Mouse (Mus musculus) hindbrain, embryonic 13.5 days (tissue): ENCODE results near the gene Zan. TPM values are rescaled to one million over a fixed set of nuclear protein-coding genes. Genes with fewer than 3 reads are reported as not detected.
"Not testable (repeated sequence)": the region's sequence is repeated elsewhere in the genome, so short reads cannot be mapped to it uniquely, and the experiment has no call there.

Source experiments
- ATAC-seq: fragments of 200-750 bp; cut with Nextera tagmentation; 2 replicates; pipeline ENCODE4 v1.8.0; 2017; ENCODE audit warnings: moderate TSS enrichment; ENCODE audit not compliant: low FRiP score
- H3K27ac ChIP-seq: fragments of 300-500 bp; sonication (generic); 2 replicates; pipeline ENCODE4 v1.5.1; 2015; ENCODE audit warnings: inconsistent platforms, mild to moderate bottlenecking, moderate library complexity
- H3K27me3 ChIP-seq: fragments of 300-500 bp; sonication (generic); 2 replicates; pipeline ENCODE4 v1.6.1; 2015; ENCODE audit warnings: mild to moderate bottlenecking, inconsistent platforms
- H3K36me3 ChIP-seq: fragments of 300-500 bp; sonication (generic); 2 replicates; pipeline ENCODE4 v1.6.1; 2015; ENCODE audit warnings: mild to moderate bottlenecking, inconsistent platforms
- H3K4me1 ChIP-seq: fragments of 300-500 bp; sonication (generic); replicated peaks from 2 replicates; pipeline ENCODE4 v1.6.1; 2015; ENCODE audit warnings: inconsistent platforms
- H3K4me2 ChIP-seq: fragments of 300-500 bp; sonication (generic); 2 replicates; pipeline ENCODE4 v1.6.1; 2015; ENCODE audit warnings: inconsistent platforms, mild to moderate bottlenecking, moderate library complexity
- H3K4me3 ChIP-seq: fragments of 300-500 bp; sonication (generic); 2 replicates; pipeline ENCODE4 v1.5.1; 2015; ENCODE audit warnings: mild to moderate bottlenecking, inconsistent platforms
- H3K9ac ChIP-seq: fragments of 300-500 bp; sonication (generic); 2 replicates; pipeline ENCODE4 v1.6.1; 2015; ENCODE audit warnings: mild to moderate bottlenecking, inconsistent platforms
- H3K9me3 ChIP-seq: fragments of 300-500 bp; sonication (generic); 2 replicates; pipeline ENCODE4 v1.6.1; 2016; ENCODE audit warnings: inconsistent platforms
- WGBS: fragments of 180-500 bp; shearing (Covaris S2); methylation state at CpG from one replicate; pipeline ENCODE4 v1.1.7; 2015; 5-methylcytosine and 5-hydroxymethylcytosine counted together
- polyA plus RNA-seq: library from polyadenylated mRNA; unstranded; fragments of >200 nt; fragmentation: Nextera tagmentation; extraction: Ambion mirVana; gene quantifications from 2 replicates; pipeline ENCODE4 v1.2.1, GENCODE M21; 2015

Zan gene
- polyA plus RNA-seq, 1 experiment from 2014 or later: 0.08 TPM

DNA sequence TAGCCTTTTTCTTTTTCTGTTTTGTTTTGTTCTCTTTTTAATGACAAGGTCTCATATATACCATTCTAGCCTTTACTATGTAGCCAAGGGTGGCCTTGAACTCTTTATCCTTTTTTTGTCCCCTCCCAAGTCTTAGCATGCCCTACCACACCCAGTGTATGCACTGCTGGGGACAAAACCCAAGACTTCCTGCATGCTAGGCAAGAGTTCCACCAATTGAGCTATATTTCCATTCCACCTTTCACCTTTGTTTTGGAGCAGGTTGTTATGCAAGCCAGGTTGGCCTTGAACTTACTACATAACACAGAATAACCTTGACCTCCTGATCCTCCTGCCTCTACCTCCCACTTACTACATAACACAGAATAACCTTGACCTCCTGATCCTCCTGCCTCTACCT is 31.3 kb downstream of the Zan start:
- Histone ChIP-seq H3K27me3 (no peaks in the 10 kb centered on the region), H3K27ac (no peak overlapping the region), H3K4me3 (no peak overlapping the region), H3K9me3 (no peaks in the 10 kb centered on the region), H3K36me3 (no peaks in the 10 kb centered on the region), H3K9ac (no peak overlapping the region), H3K4me1 (no peaks in the 10 kb centered on the region), H3K4me2 (no peak overlapping the region)
- ATAC-seq: no peak

DNA sequence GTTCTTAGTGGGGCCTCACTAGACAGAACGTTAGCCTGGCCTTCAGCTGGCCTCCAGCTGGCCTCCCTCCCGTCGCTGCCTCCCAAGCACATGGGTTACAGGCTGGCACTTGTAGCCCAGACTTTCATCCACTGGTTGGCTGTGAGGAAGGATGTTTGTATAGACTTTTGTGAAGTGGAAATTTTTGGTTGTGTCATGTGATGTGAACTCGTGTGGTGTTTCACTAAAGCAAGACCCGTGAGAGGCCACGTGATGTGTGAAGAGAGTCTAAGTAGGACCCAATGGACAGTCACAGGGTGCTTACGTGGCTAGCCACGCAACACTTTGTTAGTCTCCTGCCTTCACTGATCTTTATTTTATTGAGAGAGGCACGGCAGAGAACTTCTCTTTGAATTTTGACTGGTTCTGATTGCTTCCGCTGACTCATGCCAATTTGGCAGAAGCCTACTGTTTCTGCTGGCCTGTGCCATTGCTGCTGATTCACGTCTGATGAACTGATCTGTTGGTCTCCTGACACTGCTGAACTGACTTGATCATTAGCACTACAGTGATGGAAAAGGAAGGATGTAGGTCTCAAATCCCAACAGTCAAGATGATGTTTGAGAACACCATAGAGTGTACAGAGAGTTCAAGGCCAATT is 36.5 kb downstream of the Zan start:
- Histone ChIP-seq H3K36me3 (no peaks in the 10 kb centered on the region), H3K9me3 (no peaks in the 10 kb centered on the region), H3K27ac (no peak overlapping the region), H3K4me2 (no peak overlapping the region), H3K9ac (no peak overlapping the region), H3K4me1 (no peaks in the 10 kb centered on the region), H3K27me3 (0 out of 2 replicates have a peak, but pooled peaks cover 3% of the 10 kb centered on the region), H3K4me3 (no peak overlapping the region)
- no peak for ATAC-seq
- 85% methylated on average over 11 of the region's 11 CpGs for WGBS

DNA sequence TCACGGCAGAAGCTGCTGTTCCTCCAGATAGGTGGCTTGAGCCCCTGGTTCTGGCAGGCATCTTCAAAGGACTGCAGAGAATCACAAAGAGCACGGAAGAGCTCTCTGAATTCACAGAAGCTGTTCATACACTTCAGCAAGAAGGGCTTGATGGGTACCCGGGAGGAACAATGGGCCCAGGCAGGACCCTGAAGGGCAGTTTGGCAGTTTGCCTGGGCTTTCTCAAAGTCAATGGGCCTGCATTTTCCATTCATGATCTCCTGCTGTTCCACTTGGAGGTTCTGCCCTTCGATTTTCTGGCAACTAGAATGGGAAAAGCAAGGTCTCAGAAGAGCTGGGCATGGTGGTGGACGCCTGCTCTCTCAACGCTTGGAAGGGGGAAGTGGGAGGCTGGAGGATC is 43.0 kb downstream of the Zan start:
- Histone ChIP-seq H3K9ac (no peak overlapping the region), H3K4me3 (no peak overlapping the region), H3K36me3 (no peaks in the 10 kb centered on the region), H3K27ac (no peak overlapping the region), H3K4me2 (no peak overlapping the region), H3K9me3 (no peaks in the 10 kb centered on the region), H3K27me3 (0 out of 2 replicates have a peak, but pooled peaks cover 3% of the 10 kb centered on the region), H3K4me1 (peaks cover 5% of the 10 kb centered on the region; the same call in 1 of the 2 replicates)
- ATAC-seq: no peak
- 37% methylated on average over 6 of the region's 6 CpGs for WGBS

DNA sequence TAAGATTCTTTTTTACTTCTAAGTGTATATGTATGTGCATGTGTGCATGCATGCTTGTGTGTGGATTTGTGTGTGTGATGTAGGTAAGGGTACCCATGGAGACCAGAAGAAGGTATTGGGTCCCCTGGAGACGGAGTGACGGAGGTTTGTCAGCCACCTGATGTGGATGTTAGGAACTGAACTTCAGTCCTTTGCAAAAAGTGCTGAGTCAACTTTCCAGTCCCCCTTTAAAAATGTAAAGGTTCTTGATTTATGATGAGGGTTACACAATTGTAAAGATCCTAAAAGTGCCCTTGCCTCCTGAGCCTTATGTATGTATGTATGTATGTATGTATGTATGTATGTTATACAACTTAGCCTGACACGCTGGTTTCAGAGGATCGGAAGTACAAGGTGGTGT is 46.5 kb downstream of the Zan start:
- not testable (repeated sequence) for H3K4me2 ChIP-seq, H3K4me1 ChIP-seq, ATAC-seq, H3K27me3 ChIP-seq, H3K4me3 ChIP-seq, H3K27ac ChIP-seq, H3K9me3 ChIP-seq, H3K9ac ChIP-seq, H3K36me3 ChIP-seq
- 90% methylated on average over 4 of the region's 4 CpGs for WGBS

DNA sequence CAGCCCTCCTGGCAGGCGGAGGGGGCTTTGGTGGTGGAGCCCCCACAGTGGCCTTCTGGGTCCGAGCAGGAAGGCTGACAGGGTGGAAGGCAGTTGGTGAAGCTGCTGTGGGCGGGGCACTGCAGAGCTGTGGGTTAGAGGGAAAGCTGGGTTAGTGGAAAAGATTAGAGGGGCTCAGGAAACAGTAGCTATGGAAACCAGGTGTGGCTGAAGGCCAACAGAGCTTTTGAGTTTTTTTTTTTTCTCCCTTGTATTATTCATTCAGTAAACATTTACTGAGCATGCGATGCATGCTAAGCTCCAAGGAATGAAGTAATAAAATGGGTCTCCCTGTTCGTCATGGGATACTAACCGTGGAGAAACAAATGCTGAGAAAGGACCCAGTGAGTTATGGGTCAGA is 51.2 kb downstream of the Zan start:
- H3K4me3 ChIP-seq: no peak overlapping the region
- no peaks in the 10 kb centered on the region for H3K9me3 ChIP-seq
- no peak overlapping the region for H3K9ac ChIP-seq
- H3K4me2 ChIP-seq: no peak overlapping the region
- H3K36me3 ChIP-seq: no peaks in the 10 kb centered on the region
- no peaks in the 10 kb centered on the region for H3K27me3 ChIP-seq
- no peak for ATAC-seq
- no peaks in the 10 kb centered on the region; the same call in 1 of the 2 replicates for H3K4me1 ChIP-seq
- H3K27ac ChIP-seq: no peak overlapping the region
- WGBS: 75% methylated on average over 6 of the region's 6 CpGs

DNA sequence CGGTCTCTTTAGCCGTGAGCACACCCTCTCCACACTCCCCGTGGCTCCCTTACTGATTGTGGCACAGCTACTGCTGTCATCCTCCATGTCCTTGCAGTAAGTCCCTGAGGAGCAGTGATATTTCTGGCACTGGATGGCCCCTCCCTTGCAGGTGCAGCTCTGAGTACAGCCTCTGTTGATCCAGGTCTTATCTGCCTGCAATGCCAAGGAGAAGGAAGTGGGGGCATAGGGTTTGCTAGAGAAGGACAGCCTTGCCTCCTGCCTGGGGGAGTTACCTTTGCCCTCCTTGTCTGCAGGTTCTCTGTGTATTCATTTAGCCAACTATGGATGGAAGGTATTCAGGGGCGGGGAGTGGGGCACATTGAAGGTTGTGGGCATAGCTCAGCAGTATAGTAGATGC is 57.0 kb downstream of the Zan start:
- H3K4me2 ChIP-seq: no peak overlapping the region
- no peak overlapping the region for H3K4me3 ChIP-seq
- H3K27ac ChIP-seq: no peak overlapping the region
- H3K36me3 ChIP-seq: no peaks in the 10 kb centered on the region
- no peaks in the 10 kb centered on the region for H3K27me3 ChIP-seq
- no peak overlapping the region for H3K9ac ChIP-seq
- WGBS: 88% methylated on average over 4 of the region's 4 CpGs
- H3K4me1 ChIP-seq: no peaks in the 10 kb centered on the region
- H3K9me3 ChIP-seq: no peaks in the 10 kb centered on the region
- ATAC-seq: no peak

DNA sequence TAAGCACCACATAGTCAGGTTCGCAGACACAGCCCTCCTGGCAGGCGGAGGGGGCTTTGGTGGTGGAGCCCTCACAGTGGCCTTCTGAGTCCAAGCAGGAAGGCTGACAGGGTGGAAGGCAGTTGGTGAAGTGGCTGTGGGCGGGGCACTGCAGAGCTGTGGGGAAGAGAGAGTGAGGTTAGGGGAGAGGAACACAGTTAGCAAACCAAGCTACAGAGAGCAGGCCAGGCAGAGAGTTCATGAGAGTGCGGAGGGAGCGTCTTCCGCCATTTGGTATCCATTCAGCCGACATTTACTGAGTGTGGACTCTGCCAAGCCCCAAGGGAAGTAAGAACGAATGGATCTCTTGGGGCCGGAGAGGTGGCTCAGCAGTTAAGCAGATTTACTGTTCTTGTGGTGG is 57.8 kb downstream of the Zan start:
- Histone ChIP-seq H3K36me3 (no peaks in the 10 kb centered on the region), H3K4me2 (no peak overlapping the region), H3K4me1 (no peaks in the 10 kb centered on the region), H3K27ac (no peak overlapping the region), H3K27me3 (no peaks in the 10 kb centered on the region), H3K9me3 (no peaks in the 10 kb centered on the region), H3K4me3 (no peak overlapping the region), H3K9ac (no peak overlapping the region)
- no peak for ATAC-seq
- WGBS: 74% methylated on average over 9 of the region's 9 CpGs

DNA sequence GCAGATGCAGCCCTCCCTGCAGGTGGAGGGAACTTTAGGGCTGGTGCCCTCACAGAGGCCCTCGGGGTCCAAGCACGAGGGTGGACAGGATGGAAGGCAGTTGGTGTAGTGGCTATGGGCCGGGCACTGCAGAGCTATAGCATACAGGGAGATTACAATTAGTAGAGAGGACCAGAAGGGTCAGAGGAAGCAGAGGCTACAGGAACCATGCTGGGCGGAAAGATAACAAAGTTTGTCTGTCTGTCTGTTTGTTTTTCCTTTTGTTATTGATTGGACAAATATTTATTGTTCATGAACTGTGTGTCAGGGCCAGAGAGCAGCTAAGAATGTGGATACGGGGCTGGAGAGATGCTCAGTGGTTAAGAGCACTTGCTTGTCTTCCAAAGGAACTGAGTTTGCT is 62.6 kb downstream of the Zan start:
- H3K9me3 ChIP-seq: no peaks in the 10 kb centered on the region
- H3K27me3 ChIP-seq: no peaks in the 10 kb centered on the region
- no peaks in the 10 kb centered on the region for H3K4me1 ChIP-seq
- no peak overlapping the region for H3K4me2 ChIP-seq
- 58% methylated on average over 5 of the region's 5 CpGs for WGBS
- ATAC-seq: no peak
- H3K4me3 ChIP-seq: no peak overlapping the region
- H3K27ac ChIP-seq: no peak overlapping the region
- H3K9ac ChIP-seq: no peak overlapping the region
- no peaks in the 10 kb centered on the region for H3K36me3 ChIP-seq

DNA sequence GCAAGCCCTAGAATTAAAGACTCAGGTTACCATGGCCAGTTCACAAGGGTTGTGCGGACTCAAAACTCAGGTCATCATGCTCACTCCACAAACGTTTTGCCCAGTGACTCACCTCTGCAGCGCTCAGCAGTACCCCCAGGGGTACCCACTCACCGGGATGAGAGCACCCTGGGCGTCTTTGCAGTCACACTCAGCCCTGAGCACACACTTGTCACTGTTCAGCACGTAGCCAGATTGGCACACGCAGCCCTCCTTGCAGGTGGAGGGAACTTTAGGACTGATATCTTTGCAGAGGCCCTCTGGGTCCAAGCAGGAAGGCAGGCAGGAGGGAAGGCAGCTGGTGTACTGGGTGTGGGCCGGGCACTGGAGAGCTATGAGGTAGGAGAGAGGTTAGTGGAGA is 65.6 kb downstream of the Zan start:
- no peak overlapping the region for H3K9ac ChIP-seq
- H3K4me3 ChIP-seq: no peak overlapping the region
- no peak overlapping the region for H3K4me2 ChIP-seq
- H3K27ac ChIP-seq: no peak overlapping the region
- no peaks in the 10 kb centered on the region for H3K9me3 ChIP-seq
- H3K4me1 ChIP-seq: peaks cover 12% of the 10 kb centered on the region
- 75% methylated on average over 8 of the region's 8 CpGs for WGBS
- no peaks in the 10 kb centered on the region for H3K36me3 ChIP-seq
- H3K27me3 ChIP-seq: no peaks in the 10 kb centered on the region
- no peak for ATAC-seq

DNA sequence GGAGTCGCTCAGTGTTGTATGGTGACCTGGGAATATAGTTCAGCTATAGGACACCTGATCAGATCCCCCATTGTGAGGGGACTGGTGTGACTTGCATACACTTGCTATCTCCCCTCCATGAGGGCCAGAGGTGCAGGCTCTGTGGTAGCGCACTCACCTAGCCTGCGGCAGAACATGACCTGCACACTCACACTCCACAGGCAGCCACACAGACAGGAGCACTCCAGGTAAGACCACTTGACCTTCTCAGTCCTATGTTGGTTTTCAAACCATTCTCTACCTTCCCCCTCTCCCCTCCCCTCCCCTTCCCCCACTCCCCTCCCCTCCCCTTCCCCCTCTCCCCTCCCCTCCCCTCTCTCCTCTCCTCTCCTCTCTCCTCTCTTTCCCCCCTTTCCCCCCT is 66.3 kb downstream of the Zan start:
- 98% methylated on average over 3 of the region's 3 CpGs for WGBS
- Histone ChIP-seq H3K4me1 (peaks cover 12% of the 10 kb centered on the region), H3K9me3 (no peaks in the 10 kb centered on the region), H3K4me2 (no peak overlapping the region), H3K36me3 (no peaks in the 10 kb centered on the region), H3K27ac (no peak overlapping the region), H3K9ac (no peak overlapping the region), H3K4me3 (no peak overlapping the region), H3K27me3 (no peaks in the 10 kb centered on the region)
- ATAC-seq: no peak

DNA sequence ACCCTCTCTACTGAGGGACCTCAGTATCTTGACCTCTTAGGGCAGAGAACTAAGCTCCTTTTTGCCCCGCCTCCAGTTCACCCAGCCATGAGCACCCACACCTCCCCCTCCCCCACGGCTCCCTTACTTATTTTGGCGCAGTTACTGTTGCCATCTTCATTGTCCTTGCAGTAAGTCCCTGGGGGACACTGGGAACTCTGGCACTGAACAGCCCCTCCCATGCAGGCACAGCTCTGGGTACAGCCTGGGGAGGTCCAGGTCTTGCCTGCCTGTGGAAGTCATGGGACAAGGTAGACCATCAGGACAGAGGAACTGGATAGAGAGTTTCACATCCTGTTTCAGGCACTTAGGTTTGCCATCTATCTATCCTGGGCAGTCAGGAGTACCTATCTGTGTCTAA is 66.8 kb downstream of the Zan start:
- H3K9ac ChIP-seq: no peak overlapping the region
- H3K4me1 ChIP-seq: peaks cover 12% of the 10 kb centered on the region
- H3K4me3 ChIP-seq: no peak overlapping the region
- no peak overlapping the region for H3K27ac ChIP-seq
- no peaks in the 10 kb centered on the region for H3K27me3 ChIP-seq
- H3K4me2 ChIP-seq: no peak overlapping the region
- ATAC-seq: no peak
- WGBS: 72% methylated on average over 3 of the region's 3 CpGs
- H3K36me3 ChIP-seq: no peaks in the 10 kb centered on the region
- no peaks in the 10 kb centered on the region for H3K9me3 ChIP-seq

DNA sequence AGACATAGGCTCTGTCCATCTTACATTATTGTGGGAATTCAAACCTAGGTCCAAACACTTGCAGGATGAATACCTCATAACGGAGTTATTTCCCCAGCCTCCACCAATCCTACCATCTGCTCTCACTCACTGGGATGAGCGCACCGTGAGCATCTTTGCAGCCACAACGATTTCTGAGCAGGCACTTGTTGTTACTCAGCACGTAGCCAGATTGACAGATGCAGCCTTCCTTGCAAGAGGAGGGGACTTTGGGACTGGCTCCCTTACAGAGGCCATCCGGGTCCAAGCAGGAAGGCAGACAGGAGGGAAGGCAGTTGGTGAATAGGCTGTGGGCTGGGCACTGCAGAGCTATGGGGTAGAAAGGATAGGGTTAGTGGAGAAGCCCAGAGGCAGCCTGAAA is 67.4 kb downstream of the Zan start:
- H3K27me3 ChIP-seq: no peaks in the 10 kb centered on the region
- no peaks in the 10 kb centered on the region for H3K9me3 ChIP-seq
- H3K4me3 ChIP-seq: no peak overlapping the region
- no peak overlapping the region for H3K9ac ChIP-seq
- no peaks in the 10 kb centered on the region for H3K36me3 ChIP-seq
- ATAC-seq: no peak
- peaks cover 12% of the 10 kb centered on the region for H3K4me1 ChIP-seq
- H3K4me2 ChIP-seq: no peak overlapping the region
- no peak overlapping the region for H3K27ac ChIP-seq
- 58% methylated on average over 6 of the region's 6 CpGs for WGBS

DNA sequence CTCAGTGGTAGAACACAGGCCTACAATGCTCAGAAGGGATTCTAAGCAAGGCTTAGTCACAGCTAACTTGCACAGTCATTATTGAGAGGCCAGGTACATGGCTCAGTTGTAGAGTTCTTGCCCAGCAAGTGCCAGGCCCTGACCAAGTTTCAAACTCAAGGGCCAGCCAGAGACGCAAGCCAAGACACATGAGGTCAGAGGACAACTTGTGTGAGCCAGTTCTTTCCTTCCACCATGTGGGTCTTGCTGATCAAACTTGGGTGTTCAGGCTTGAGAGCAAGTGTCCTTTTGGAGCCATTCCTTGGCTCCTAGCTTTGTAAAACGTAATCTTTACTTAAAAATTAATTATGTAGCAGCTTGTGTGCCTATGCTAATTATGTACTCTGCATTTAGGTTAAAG is 72.8 kb downstream of the Zan start:
- Histone ChIP-seq H3K9me3 (no peaks in the 10 kb centered on the region), H3K27ac (no peak overlapping the region), H3K27me3 (no peaks in the 10 kb centered on the region), H3K4me2 (no peak overlapping the region), H3K4me1 (peaks cover 12% of the 10 kb centered on the region), H3K4me3 (no peak overlapping the region), H3K36me3 (no peaks in the 10 kb centered on the region), H3K9ac (no peak overlapping the region)
- WGBS: 91% methylated on average over 2 of the region's 2 CpGs
- ATAC-seq: no peak
